Mouse (Mus musculus) hindbrain, embryonic 10.5 days (tissue): ENCODE results near the gene Map3k11. TPM values are rescaled to one million over a fixed set of nuclear protein-coding genes. Genes with fewer than 3 reads are reported as not detected.

ENCODE experiments used
- DNase-seq: peaks from one replicate; pipeline ENCODE4 v3.0.0-alpha.2; 2017; ENCODE audit warnings: low spot score
- H3K27ac ChIP-seq: fragments of 300-500 bp; sonication (generic); 2 replicates; pipeline ENCODE4 v1.5.1; 2016; ENCODE audit warnings: mild to moderate bottlenecking, moderate library complexity
- H3K27me3 ChIP-seq: fragments of 300-500 bp; sonication (generic); 2 replicates; pipeline ENCODE4 v1.6.1; 2016; ENCODE audit warnings: mild to moderate bottlenecking; ENCODE audit not compliant: poor library complexity, insufficient read depth, severe bottlenecking
- H3K36me3 ChIP-seq: fragments of 300-500 bp; sonication (generic); 2 replicates; pipeline ENCODE4 v1.6.1; 2016; ENCODE audit warnings: mild to moderate bottlenecking, moderate library complexity
- H3K4me1 ChIP-seq: fragments of 300-500 bp; sonication (generic); replicated peaks from 2 replicates; pipeline ENCODE4 v1.6.1; 2016; ENCODE audit warnings: mild to moderate bottlenecking
- H3K4me3 ChIP-seq: fragments of 300-500 bp; sonication (generic); 2 replicates; pipeline ENCODE4 v1.5.1; 2016; ENCODE audit warnings: mild to moderate bottlenecking, moderate library complexity
- H3K9me3 ChIP-seq: fragments of 300-500 bp; sonication (generic); 2 replicates; pipeline ENCODE4 v1.6.1; 2016; ENCODE audit warnings: mild to moderate bottlenecking, moderate library complexity
- WGBS: fragments of 180-500 bp; shearing (Covaris S2); methylation state at CpG from one replicate; pipeline ENCODE4 v1.1.7; 2016; 5-methylcytosine and 5-hydroxymethylcytosine counted together
- polyA plus RNA-seq: library from polyadenylated mRNA; unstranded; fragments of >200 nt; fragmentation: Nextera tagmentation; extraction: Ambion mirVana; gene quantifications from 2 replicates; pipeline ENCODE4 v1.2.1, GENCODE M21; 2016

Gene Map3k11
- polyA plus RNA-seq, 1 experiment from 2014 or later = 35.1 TPM

DNA sequence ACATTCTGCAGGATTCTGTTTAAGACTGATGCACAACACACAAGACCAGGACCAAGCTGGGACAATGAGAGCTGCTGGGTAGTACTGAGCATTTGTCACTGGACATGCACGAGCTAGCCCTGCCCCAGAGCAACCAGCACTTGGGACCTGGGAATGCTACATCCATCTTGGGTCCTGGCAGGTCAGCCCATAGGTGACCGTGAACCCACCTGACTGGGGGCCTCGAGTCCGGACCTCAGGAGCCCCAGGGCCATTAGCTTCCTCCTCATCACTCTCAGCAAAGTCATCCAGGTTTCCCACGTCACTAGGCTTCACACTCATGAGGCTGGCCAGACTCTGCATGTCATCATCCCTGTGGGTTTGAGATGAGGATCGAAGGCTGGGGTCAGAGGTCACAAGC lies 32.7 kb downstream of the Map3k11 start:
- 86% methylated on average over 6 of the region's 6 CpGs for WGBS
- H3K36me3 ChIP-seq = peaks cover 94% of the 10 kb centered on the region
- H3K4me1 ChIP-seq = peaks cover 41% of the 10 kb centered on the region
- no peaks in the 10 kb centered on the region for H3K9me3 ChIP-seq
- H3K27ac ChIP-seq = no peak overlapping the region
- peaks cover 7% of the 10 kb centered on the region; the same call in 1 of the 2 replicates for H3K27me3 ChIP-seq
- H3K4me3 ChIP-seq = no peak overlapping the region
- DNase-seq = no peak

DNA sequence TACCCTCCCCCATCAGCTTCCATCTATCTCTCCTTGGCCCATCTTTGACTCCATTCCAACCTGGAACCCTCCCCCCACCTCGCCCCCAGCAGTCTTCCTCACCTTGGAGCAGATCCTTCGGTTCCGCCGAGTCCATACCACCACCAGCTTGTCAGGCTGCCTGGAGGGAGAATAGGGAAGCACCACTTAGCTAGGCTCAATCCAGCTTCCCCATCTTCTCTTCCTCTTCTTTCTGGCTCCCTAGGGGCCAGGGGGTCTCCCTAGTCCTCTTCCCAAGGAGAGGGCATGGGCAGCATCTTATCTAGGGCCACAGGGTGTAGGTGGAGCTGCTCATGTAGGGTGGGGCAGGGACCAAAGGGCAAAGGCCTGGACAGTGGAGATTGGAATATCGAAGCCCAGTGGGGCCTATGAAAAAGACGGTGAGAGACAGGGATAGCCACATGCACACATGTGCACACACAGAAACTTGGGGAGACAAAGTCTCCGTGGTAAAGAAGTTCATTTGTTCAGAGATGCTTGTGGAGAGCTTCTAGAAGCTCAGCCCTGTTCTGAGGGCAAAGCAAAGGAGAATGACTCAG lies 34.4 kb downstream of the Map3k11 start:
- Histone ChIP-seq H3K4me1 (peaks cover 44% of the 10 kb centered on the region), H3K4me3 (peak overlapping the region; percentile 13; the same call in 1 of the 2 replicates), H3K9me3 (no peaks in the 10 kb centered on the region), H3K36me3 (peaks cover 90% of the 10 kb centered on the region), H3K27me3 (peaks cover 7% of the 10 kb centered on the region), H3K27ac (no peak overlapping the region)
- no peak for DNase-seq
- 90% methylated on average over 7 of the region's 7 CpGs for WGBS

DNA sequence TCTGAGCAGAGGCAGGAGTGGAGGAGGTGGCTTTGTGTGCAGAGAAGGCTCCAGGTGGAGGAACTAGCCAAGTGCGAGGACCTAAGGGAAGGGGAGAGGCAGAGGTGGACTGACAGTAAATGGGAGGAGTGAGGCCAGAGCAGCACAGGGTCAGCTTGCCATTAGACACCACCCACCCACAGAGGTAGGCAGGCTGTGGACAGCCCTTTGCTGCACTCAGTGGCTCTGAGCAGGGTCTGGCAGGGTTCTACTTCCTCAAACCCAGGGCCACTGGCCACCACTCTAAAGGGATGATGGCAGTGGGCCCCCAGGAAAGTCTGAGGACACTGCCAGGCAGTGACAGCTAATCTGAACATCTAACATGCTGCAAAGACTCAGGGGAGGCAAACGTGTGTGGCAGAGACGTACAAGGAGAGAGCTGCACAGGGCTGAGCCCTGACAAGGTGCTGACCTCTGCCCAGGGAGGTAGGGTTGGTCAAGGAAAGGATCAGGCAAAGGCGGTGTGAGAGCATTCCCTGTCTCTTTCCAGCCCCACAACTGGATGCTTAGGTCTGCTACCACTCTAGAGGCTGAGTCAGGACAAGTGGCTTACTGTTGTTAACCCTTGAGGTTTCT lies 35.5 kb downstream of the Map3k11 start:
- H3K27ac ChIP-seq = peak overlapping the region; percentile 46; the same call in 1 of the 2 replicates
- no peak for DNase-seq
- peaks cover 7% of the 10 kb centered on the region for H3K27me3 ChIP-seq
- peak overlapping the region; percentile 50; the same call in 1 of the 2 replicates for H3K4me3 ChIP-seq
- WGBS = 71% methylated on average over 4 of the region's 4 CpGs
- no peaks in the 10 kb centered on the region for H3K9me3 ChIP-seq
- H3K4me1 ChIP-seq = peaks cover 56% of the 10 kb centered on the region
- peaks cover 79% of the 10 kb centered on the region for H3K36me3 ChIP-seq

DNA sequence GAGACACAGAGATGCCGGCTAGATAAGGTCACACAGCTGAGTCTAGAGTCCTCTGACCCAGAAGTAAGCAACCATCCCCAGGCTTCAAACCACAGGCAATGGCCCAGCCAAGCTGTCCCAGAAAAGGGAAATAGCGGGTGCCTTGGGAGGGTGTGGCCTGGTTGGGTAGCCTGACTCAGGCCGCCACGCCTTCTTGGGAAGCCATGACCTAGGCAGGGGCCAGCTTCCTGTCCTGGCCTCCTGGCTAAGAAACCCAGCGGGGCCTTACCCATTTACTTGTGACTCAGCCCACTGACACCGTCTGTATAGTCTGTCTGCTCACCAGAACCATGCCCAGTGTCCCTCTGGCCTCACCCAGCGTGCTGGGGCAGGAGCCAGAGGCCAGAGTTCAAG lies 36.0 kb downstream of the Map3k11 start:
- no peak for DNase-seq
- peaks cover 59% of the 10 kb centered on the region for H3K4me1 ChIP-seq
- no peaks in the 10 kb centered on the region for H3K9me3 ChIP-seq
- WGBS = 71% methylated on average over 7 of the region's 7 CpGs
- H3K27ac ChIP-seq = peak overlapping the region; percentile 3; the same call in 1 of the 2 replicates
- H3K36me3 ChIP-seq = peaks cover 74% of the 10 kb centered on the region
- H3K4me3 ChIP-seq = peak overlapping the region; percentile 50
- peaks cover 7% of the 10 kb centered on the region for H3K27me3 ChIP-seq

DNA sequence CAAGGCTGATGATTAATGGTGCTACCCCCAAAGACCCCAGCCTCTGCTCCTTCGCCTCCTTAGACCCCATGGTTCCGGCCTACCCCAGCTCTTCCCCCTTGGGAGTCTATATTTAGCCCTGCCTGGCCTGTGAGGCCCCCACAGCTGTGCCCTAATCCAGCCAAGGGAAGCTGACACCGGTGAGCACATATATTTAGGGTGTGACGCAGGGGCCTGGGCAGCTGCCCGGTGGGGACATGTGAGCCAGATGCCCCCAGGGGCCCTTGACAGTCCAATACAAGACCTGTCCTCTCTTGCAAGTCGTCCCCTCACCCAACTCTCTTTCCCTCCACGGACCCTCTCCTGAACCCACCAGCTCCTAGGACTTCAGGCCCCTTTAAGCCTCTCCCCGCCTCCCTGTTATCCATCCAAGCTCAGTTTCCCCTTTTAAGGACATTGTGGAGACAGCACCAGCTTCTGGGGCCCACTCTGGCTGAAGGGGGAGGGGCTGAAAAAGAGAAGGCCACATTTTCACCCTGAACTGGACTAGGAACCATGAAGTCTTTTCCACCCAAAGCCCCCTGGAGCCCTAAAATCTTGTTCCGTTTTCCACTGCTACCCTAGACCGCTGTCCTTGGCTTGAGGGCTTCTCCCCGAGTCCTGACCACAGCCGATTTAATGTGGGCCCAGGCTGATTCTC lies 36.6 kb downstream of the Map3k11 start:
- H3K9me3 ChIP-seq = no peaks in the 10 kb centered on the region
- DNase-seq = no peak
- H3K36me3 ChIP-seq = peaks cover 69% of the 10 kb centered on the region
- peak overlapping the region; percentile 2 for H3K27ac ChIP-seq
- H3K4me1 ChIP-seq = peaks cover 65% of the 10 kb centered on the region
- WGBS = 81% methylated on average over 12 of the region's 12 CpGs
- H3K27me3 ChIP-seq = peaks cover 7% of the 10 kb centered on the region
- peak overlapping the region; percentile 50 for H3K4me3 ChIP-seq

DNA sequence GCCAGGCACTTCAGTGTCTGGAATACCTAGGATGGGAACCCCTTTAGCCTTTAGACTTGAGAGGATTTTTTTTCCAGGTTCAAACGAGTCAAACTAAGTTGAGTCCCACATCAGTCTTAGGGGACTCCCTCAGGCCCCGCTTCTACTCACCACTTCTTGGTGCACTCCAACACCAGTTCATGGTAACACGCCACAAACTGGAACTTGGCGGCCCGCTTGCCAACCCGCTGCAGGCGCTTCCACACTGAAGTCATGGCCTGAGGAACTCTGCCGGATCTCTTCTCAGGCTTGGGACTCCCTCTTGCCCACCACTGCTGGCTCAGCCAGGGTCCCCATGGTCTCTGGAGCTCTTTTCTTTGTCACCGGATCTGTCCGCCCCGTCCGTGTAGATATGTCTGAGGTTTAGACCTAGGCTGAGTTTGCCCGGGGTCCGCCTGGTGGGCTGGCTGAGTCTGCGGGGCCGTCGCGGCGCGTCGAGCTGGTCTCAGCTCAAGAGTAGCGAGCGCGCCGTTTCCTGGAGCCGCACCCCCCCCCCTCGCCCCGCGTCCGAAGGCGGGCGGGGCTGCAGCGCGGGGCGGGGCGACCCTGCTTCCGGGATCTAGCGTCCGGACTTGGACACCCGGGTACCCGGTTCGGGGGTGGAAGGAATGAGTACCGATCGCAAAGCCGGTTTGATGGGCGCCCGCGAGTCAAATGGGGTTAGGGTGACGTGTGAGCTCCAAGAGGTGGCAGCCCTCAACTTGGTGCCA lies 37.4 kb downstream of the Map3k11 start, which contains the start of gene Ehbp1l1:
Gene Ehbp1l1 (minus strand): TSS at position 551 of the 749 bp plus-strand sequence.
- H3K9me3 ChIP-seq = no peaks in the 10 kb centered on the region
- WGBS = 10% methylated on average over 49 of the region's 49 CpGs
- H3K36me3 ChIP-seq = peaks cover 66% of the 10 kb centered on the region
- peaks cover 73% of the 10 kb centered on the region for H3K4me1 ChIP-seq
- H3K27ac ChIP-seq = peak within 1 kb of the TSS; percentile 99
- H3K27me3 ChIP-seq = peaks cover 7% of the 10 kb centered on the region
- H3K4me3 ChIP-seq = peak within 1 kb of the TSS; percentile 96
- peak; percentile 45 for DNase-seq

DNA sequence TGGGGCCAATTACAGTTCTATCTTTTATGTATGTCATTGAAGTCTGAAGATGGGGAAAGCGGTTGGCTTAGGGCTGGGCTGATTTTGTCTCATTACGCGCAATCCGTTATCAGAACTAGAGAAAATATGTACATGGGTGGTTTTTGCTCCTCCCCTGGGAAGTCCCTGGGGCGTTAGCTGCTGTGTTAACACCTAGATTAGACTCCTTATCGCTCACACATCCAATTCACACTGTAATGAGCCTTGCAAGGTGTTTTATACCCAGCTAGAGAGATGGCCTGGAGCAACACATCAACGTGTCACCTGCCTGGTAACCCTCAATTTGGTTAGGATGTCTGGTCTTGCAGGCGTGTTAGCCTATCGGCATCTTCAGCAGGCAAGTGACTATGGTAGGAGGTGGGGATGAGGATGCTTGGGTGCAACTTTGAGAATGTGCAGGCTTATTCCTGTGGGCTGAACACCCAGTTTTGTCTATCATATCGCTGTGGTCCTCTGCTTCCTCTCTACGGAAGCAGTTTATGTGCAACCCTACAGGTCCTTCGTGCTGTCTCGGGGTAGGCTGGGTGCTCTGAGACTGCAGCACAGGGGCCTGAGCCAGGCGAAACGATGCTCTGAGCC lies 38.5 kb downstream of the Map3k11 start:
- Histone ChIP-seq H3K4me3 (peak overlapping the region; percentile 96), H3K4me1 (peaks cover 79% of the 10 kb centered on the region), H3K36me3 (peaks cover 54% of the 10 kb centered on the region), H3K27me3 (peaks cover 7% of the 10 kb centered on the region), H3K9me3 (no peaks in the 10 kb centered on the region), H3K27ac (peak overlapping the region; percentile 99; the same call in 1 of the 2 replicates)
- no peak for DNase-seq
- 79% methylated on average over 15 of the region's 15 CpGs for WGBS

DNA sequence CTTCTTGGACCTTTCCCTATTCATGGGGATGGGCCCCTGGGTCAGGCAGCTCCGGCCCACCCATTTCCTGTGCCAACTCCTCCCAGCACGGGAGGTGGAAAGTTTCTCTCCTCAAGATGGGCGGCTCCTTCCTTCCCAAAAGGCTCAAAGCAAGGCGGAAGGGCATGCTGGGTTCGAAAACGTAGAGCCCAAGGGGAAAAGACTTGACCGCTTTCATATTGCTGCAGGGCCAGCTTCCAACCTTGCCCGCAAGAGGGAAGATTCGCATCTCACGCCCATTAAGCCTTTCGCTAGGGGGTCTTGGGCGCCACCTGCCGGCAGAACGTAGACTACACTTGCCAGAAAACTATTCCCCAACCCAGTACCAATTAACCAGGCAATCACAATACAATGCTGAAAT lies 39.2 kb downstream of the Map3k11 start:
- no peaks in the 10 kb centered on the region for H3K9me3 ChIP-seq
- WGBS = 6% methylated on average over 14 of the region's 14 CpGs
- peaks cover 48% of the 10 kb centered on the region for H3K36me3 ChIP-seq
- peak; percentile 87 for DNase-seq
- H3K4me3 ChIP-seq = peak overlapping the region; percentile 96
- H3K4me1 ChIP-seq = peaks cover 80% of the 10 kb centered on the region
- H3K27ac ChIP-seq = peak overlapping the region; percentile 99; the same call in 1 of the 2 replicates
- peaks cover 7% of the 10 kb centered on the region for H3K27me3 ChIP-seq

DNA sequence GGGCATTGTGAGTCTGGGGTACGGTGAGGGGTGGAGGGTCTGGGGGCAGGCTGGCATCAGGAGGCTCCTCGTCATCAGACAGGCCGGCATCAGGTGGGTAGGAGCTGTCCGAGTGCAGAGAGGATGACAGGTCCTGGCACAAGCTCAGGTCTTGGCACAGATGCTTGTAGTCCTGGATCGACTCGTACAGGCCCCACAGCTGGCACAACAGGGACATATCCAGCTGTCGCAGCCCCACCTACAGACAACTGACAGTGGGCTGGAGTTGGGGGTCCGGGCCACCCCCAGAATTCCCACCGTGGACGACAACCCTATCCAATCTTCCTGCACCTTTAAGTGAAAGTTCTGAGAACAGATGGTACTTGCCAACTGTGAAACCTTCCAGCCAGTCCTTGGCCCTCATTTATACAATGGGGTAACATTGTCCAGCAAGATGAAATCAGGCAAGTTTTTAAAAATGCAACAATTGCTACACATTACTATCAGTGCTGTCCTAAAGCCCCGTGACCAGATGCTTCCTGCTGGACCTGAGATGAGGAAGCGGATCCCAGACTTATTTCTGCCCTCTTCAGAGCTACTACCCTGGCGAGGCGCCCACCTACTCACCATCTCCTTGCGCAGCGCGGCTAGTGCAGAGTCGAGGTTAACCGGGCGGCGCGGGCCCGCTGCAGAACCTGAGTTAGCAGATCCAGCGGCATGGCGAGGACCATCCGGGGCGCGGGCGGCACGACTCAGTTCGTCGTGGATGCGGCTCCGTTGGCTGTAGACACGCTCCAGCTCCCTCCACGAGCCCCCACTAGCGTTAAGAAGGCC lies 40.3 kb downstream of the Map3k11 start:
- H3K4me1 ChIP-seq = peaks cover 79% of the 10 kb centered on the region
- 14% methylated on average over 37 of the region's 37 CpGs for WGBS
- H3K27ac ChIP-seq = peak overlapping the region; percentile 99

DNA sequence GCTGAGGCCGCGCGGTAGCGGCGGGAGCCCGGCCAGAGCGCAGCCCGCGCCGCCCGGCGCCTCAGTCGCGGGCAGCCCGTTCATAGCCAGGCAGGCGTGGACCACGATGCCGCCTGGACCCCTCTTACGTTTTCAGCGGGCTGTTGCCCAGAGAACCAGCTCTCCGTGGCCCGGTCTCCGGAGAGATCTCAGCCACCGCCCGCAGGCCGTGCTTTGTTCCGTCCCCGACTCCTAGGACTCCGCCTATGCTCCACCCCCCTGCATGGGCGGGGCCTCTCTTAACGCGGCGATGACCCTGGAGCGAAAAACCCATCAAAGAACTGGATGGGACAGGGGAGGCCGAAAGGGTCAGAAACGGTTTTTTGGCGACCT lies 40.9 kb downstream of the Map3k11 start, which contains the start of gene Fam89b:
Gene Fam89b (minus strand): TSS at position 210 of the 372 bp plus-strand sequence.
- H3K4me1 ChIP-seq = peaks cover 74% of the 10 kb centered on the region

More for the DNA sequence above, 40.3 kb downstream of the Map3k11 start:
- no peaks in the 10 kb centered on the region for H3K9me3 ChIP-seq
- H3K27me3 ChIP-seq = peaks cover 7% of the 10 kb centered on the region
- peak overlapping the region; percentile 96 for H3K4me3 ChIP-seq
- no peak for DNase-seq
- H3K36me3 ChIP-seq = peaks cover 37% of the 10 kb centered on the region

DNA sequence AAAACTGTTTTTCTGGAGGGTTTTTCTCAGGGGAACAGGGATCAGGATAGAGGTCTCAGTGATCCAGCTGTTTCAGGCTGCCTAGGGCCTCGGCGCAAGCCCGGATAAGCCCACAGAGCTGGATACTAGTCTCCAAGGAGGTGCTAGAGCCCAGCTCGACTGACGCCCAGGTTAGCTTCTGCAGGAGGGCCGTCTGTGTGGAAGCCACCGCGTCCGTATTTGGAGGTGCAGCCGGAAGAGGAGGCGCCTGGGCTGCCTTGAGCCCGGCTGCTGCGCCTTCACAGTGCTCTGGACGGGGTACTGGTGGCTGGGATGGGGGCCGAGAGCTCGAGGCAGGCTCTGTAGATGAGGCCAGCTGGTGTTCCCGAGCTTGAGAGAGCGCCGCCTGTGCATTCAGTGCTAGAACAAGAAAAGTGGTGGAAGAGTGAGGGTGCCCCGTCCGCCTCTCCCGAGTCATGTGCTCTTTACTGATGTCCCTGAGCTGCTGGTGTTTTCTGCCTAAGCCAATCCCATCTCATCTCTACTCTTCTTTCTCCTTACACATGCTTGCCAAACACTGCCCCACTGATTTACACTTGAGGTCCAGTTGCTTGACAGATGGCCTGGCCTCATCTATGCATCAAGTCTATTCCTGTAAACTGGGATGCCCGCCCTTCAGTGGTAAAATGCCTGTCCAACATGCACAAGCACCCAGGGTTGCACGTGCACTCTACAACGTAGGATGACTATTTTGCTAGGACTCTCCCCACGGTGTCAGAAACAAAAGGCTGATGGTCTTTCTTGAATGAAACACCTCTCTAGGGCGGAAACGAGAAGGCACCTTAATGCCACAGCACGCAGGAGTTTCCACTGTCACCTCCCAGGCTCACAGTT lies 42.0 kb downstream of the Map3k11 start:
- no peak for DNase-seq
- peaks cover 14% of the 10 kb centered on the region for H3K27me3 ChIP-seq
- H3K4me3 ChIP-seq = peak overlapping the region; percentile 96
- peak overlapping the region; percentile 85 for H3K27ac ChIP-seq
- peaks cover 62% of the 10 kb centered on the region for H3K4me1 ChIP-seq
- H3K36me3 ChIP-seq = peaks cover 19% of the 10 kb centered on the region
- no peaks in the 10 kb centered on the region for H3K9me3 ChIP-seq
- 75% methylated on average over 29 of the region's 29 CpGs for WGBS

More for the DNA sequence above, 40.9 kb downstream of the Map3k11 start, which contains the start of gene Fam89b:
- WGBS = under 1% methylated on average over 37 of the region's 37 CpGs
- peaks cover 31% of the 10 kb centered on the region for H3K36me3 ChIP-seq
- peak within 1 kb of the TSS; percentile 99 for H3K27ac ChIP-seq
- peak within 1 kb of the TSS; percentile 96 for H3K4me3 ChIP-seq
- peak; percentile 90 for DNase-seq
- no peaks in the 10 kb centered on the region for H3K9me3 ChIP-seq
- H3K27me3 ChIP-seq = peaks cover 13% of the 10 kb centered on the region
